Mouse (Mus musculus) myocyte (in vitro differentiated cells): ENCODE measurements around the gene Fgr. TPM values are rescaled to one million over a fixed set of nuclear protein-coding genes. Genes with fewer than 3 reads are reported as not detected.

Source experiments
- H3K27me3 ChIP-seq: one replicate; pipeline ENCODE4 v1.6.1; 2011; ENCODE audit not compliant: control insufficient read depth, insufficient read depth, insufficient read length
- H3K36me3 ChIP-seq: one replicate; pipeline ENCODE4 v1.6.1; 2011; ENCODE audit not compliant: control insufficient read depth, insufficient read depth
- H3K4me2 ChIP-seq: one replicate; pipeline ENCODE4 v1.6.1; 2011; ENCODE audit warnings: low read depth, control low read depth
- H3K4me3 ChIP-seq: one replicate; pipeline ENCODE4 v1.5.1; 2011; ENCODE audit warnings: mild to moderate bottlenecking, control low read depth, moderate library complexity
- H3K79me2 ChIP-seq: one replicate; pipeline ENCODE4 v1.6.1; 2011; ENCODE audit not compliant: control insufficient read depth, insufficient read depth
- H3ac ChIP-seq: one replicate; pipeline ENCODE4 v1.6.1; 2011; ENCODE audit not compliant: control insufficient read depth, insufficient read length
- CEBPB ChIP-seq: IDR thresholded peaks from 2 replicates; pipeline ENCODE4 v1.6.1; 2011; ENCODE audit warnings: mild to moderate bottlenecking, moderate library complexity; ENCODE audit not compliant: poor library complexity, insufficient read depth, severe bottlenecking
- E2F4 ChIP-seq: IDR thresholded peaks from one replicate; pipeline ENCODE4 v1.6.1; 2011; ENCODE audit warnings: mild to moderate bottlenecking, control low read depth, moderate library complexity; ENCODE audit not compliant: insufficient read depth
- MAX ChIP-seq: IDR thresholded peaks from one replicate; pipeline ENCODE4 v1.6.1; 2011; ENCODE audit warnings: low read depth, mild to moderate bottlenecking, control low read depth
- MYOD1 ChIP-seq, 3 experiments: IDR thresholded peaks; one replicate each; pipeline ENCODE4 v1.6.1; 2011; ENCODE audit warnings: control low read depth in 2 of 3, low read depth in 2 of 3, mild to moderate bottlenecking in 2 of 3, moderate library complexity in 1 of 3; ENCODE audit not compliant: insufficient read length in 2 of 3, control insufficient read depth in 1 of 3
- MYOG ChIP-seq, 3 experiments: IDR thresholded peaks; one replicate each; pipeline ENCODE4 v1.6.1; 2011; ENCODE audit warnings: control low read depth in 2 of 3, low read depth in 2 of 3, mild to moderate bottlenecking in 2 of 3; ENCODE audit not compliant: insufficient read length in 2 of 3, control insufficient read depth in 1 of 3, insufficient read depth in 1 of 3
- POLR2A ChIP-seq: IDR thresholded peaks from one replicate; pipeline ENCODE4 v1.6.1; 2011; ENCODE audit warnings: low read depth, mild to moderate bottlenecking, control low read depth, moderate library complexity; ENCODE audit not compliant: insufficient read length
- POLR2AphosphoS2 ChIP-seq: IDR thresholded peaks from one replicate; pipeline ENCODE4 v1.6.1; 2011; ENCODE audit warnings: low read depth, control low read depth; ENCODE audit not compliant: insufficient read length
- REST ChIP-seq: IDR thresholded peaks from one replicate; pipeline ENCODE4 v1.6.1; 2011; ENCODE audit warnings: mild to moderate bottlenecking, control low read depth, moderate library complexity; ENCODE audit not compliant: insufficient read depth, insufficient read length
- SRF ChIP-seq: IDR thresholded peaks from one replicate; pipeline ENCODE4 v1.6.1; 2011; ENCODE audit warnings: low read depth; ENCODE audit not compliant: control insufficient read depth, insufficient read length
- TCF12 ChIP-seq: IDR thresholded peaks from one replicate; pipeline ENCODE4 v1.6.1; 2011; ENCODE audit warnings: mild to moderate bottlenecking, control low read depth; ENCODE audit not compliant: poor library complexity, insufficient read depth, severe bottlenecking
- TCF3 ChIP-seq: IDR thresholded peaks from one replicate; pipeline ENCODE4 v1.6.1; 2011; ENCODE audit warnings: low read depth, control low read depth; ENCODE audit not compliant: insufficient read length
- USF1 ChIP-seq: IDR thresholded peaks from one replicate; pipeline ENCODE4 v1.6.1; 2011; ENCODE audit warnings: low read depth, mild to moderate bottlenecking, control low read depth, moderate library complexity
- polyA plus RNA-seq: library from polyadenylated mRNA; unstranded; fragments of >200 nt; fragmentation: generic; extraction: Trizol; gene quantifications from one replicate; pipeline ENCODE4 v1.2.1, GENCODE M21; 2012; ENCODE audit warnings: missing spikeins

Fgr gene
- polyA plus RNA-seq, 1 experiment: not detected

- Histone ChIP-seq H3K36me3 (no peaks in the 10 kb centered on the region), H3ac (no peak overlapping the region), H3K4me2 (no peak overlapping the region), H3K79me2 (no peaks in the 10 kb centered on the region), H3K27me3 (peaks cover 9% of the 10 kb centered on the region), H3K4me3 (no peak overlapping the region)
- TF ChIP-seq MYOG (IDR thresholded peaks at IDR 0.05; ENCODE audit: control insufficient read depth in 1 of 3, insufficient read depth in 1 of 3, insufficient read length in 2 of 3, low read depth in 2 of 3) (no peak), POLR2AphosphoS2 (no peak), POLR2A (no peak), MAX (no peak), REST (no peak)
Observed at GRCm38 (mm10) chr4:132960313-132960712, 13.6 kb upstream of the Fgr start.

- Histone ChIP-seq H3K27me3 (peaks cover 9% of the 10 kb centered on the region), H3K4me3 (no peak overlapping the region), H3K36me3 (no peaks in the 10 kb centered on the region), H3K79me2 (no peaks in the 10 kb centered on the region), H3ac (no peak overlapping the region), H3K4me2 (no peak overlapping the region)
- no peak for TF ChIP-seq POLR2A
- TF ChIP-seq USF1: no peak
- no peak for TF ChIP-seq MYOD1 (IDR thresholded peaks at IDR 0.05; ENCODE audit: control insufficient read depth in 1 of 3, insufficient read length in 2 of 3, low read depth in 2 of 3)
- TF ChIP-seq E2F4: no peak
- no peak for TF ChIP-seq POLR2AphosphoS2
- no peak for TF ChIP-seq SRF
- no peak for TF ChIP-seq MAX
- no peak for TF ChIP-seq REST
- TF ChIP-seq MYOG (IDR thresholded peaks at IDR 0.05; ENCODE audit: control insufficient read depth in 1 of 3, insufficient read depth in 1 of 3, insufficient read length in 2 of 3, low read depth in 2 of 3): no peak
- no peak for TF ChIP-seq CEBPB
- no peak for TF ChIP-seq TCF3
- no peak for TF ChIP-seq TCF12
Observed at GRCm38 (mm10) chr4:132960864-132961639, 12.8 kb upstream of the Fgr start.

DNA sequence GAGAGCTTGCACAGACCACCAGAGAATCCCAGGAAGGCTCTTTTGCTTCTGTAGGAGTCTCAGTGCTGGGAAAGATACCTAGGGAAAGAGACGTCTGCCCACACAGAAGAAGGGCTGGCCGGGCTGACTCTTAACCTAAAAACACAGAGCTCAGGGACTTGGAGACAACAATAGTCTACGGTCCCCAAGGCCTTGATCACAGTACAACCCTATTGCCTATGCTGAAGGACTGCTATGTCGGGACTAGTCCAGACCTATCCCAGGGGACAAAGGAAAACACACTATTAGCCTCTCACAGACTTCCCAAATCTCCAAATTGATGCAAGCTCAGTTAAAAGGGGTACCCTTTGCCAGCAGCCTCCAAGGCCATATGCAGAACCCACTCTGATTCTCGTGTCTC lies 12.0 kb upstream of the Fgr start:
- Histone ChIP-seq H3ac (no peak overlapping the region), H3K4me2 (no peak overlapping the region), H3K4me3 (no peak overlapping the region), H3K79me2 (no peaks in the 10 kb centered on the region), H3K36me3 (no peaks in the 10 kb centered on the region), H3K27me3 (peaks cover 9% of the 10 kb centered on the region)
- TF ChIP-seq E2F4: no peak
- no peak for TF ChIP-seq TCF12
- TF ChIP-seq CEBPB: no peak
- no peak for TF ChIP-seq MYOG (IDR thresholded peaks at IDR 0.05; ENCODE audit: control insufficient read depth in 1 of 3, insufficient read depth in 1 of 3, insufficient read length in 2 of 3, low read depth in 2 of 3)
- TF ChIP-seq POLR2A: no peak
- TF ChIP-seq REST: no peak

- H3K79me2 ChIP-seq: no peaks in the 10 kb centered on the region
- no peak overlapping the region for H3K4me3 ChIP-seq
- TF ChIP-seq MYOD1 (IDR thresholded peaks at IDR 0.05; ENCODE audit: control insufficient read depth in 1 of 3, insufficient read length in 2 of 3, low read depth in 2 of 3): no peak
- no peak for TF ChIP-seq REST
- no peak for TF ChIP-seq POLR2AphosphoS2
- TF ChIP-seq TCF3: no peak
- TF ChIP-seq TCF12: no peak
- TF ChIP-seq E2F4: no peak
- no peak for TF ChIP-seq MAX
- no peak for TF ChIP-seq USF1
- no peak overlapping the region for H3ac ChIP-seq
- peaks cover 9% of the 10 kb centered on the region for H3K27me3 ChIP-seq
- H3K36me3 ChIP-seq: no peaks in the 10 kb centered on the region
- no peak overlapping the region for H3K4me2 ChIP-seq
Observed at GRCm38 (mm10) chr4:132962628-132963027, 11.3 kb upstream of the Fgr start.

- peaks cover 9% of the 10 kb centered on the region for H3K27me3 ChIP-seq
- no peak overlapping the region for H3ac ChIP-seq
- H3K79me2 ChIP-seq: no peaks in the 10 kb centered on the region
- H3K4me2 ChIP-seq: no peak overlapping the region
- TF ChIP-seq TCF3 (no peak), TCF12 (no peak), MYOG (IDR thresholded peaks at IDR 0.05; ENCODE audit: control insufficient read depth in 1 of 3, insufficient read depth in 1 of 3, insufficient read length in 2 of 3, low read depth in 2 of 3) (no peak), POLR2A (no peak), MAX (no peak)
- no peak overlapping the region for H3K4me3 ChIP-seq
- no peaks in the 10 kb centered on the region for H3K36me3 ChIP-seq
Observed at GRCm38 (mm10) chr4:132963436-132963835, 10.5 kb upstream of the Fgr start.
